Mouse (Mus musculus): ENCODE measurements at regions not wholly inside any gene's neighbourhood (a gene's known extent, or its start where the extent isn't known, plus 50 kb on each side); places are given as distances from the start of the nearest gene placed in this dataset.

GRCm38 (mm10) chr1:92343161-92343598, 130.5 kb downstream of the Ndufa10 start:
- TF ChIP-seq POLR2A (IDR thresholded peaks at IDR 0.05; ENCODE audit: insufficient read depth, low read depth, low read length) (no peak), CTCF (IDR thresholded peaks at IDR 0.05; ENCODE audit: insufficient read depth, low read depth, low read length) (no peak)

Data from olfactory bulb, adult 2 months (tissue).